Mouse (Mus musculus): ENCODE results near the gene Rps15.

GRCm38 (mm10) chr10:80313627-80314201 lies 21.5 kb downstream of the Rps15 start:
- no peak for TF ChIP-seq CTCF (IDR thresholded peaks at IDR 0.05; ENCODE audit: borderline replicate concordance, extremely low read depth, insufficient read depth, insufficient read length)
- TF ChIP-seq POLR2A (IDR thresholded peaks at IDR 0.05; ENCODE audit: borderline replicate concordance, extremely low read depth, insufficient read depth, insufficient read length, poor library complexity, severe bottlenecking): no peak
